Mouse (Mus musculus) cerebellum, adult 18-20 months (tissue): ENCODE results near the gene Scg3.
"Not testable (repeated sequence)": the region's sequence is repeated elsewhere in the genome, so short reads cannot be mapped to it uniquely, and the experiment has no call there.

ENCODE experiments used
- DNase-seq, 2 experiments: peaks; one replicate each; pipeline ENCODE4 v3.0.0; 2021

Gene Scg3

GRCm38 (mm10) chr9:75683426-75684191 lies at the start of gene Scg3:
Gene Scg3, minus strand, starts transcription at chr9:75684056.
- peak; percentile 96 to 98 for DNase-seq

GRCm38 (mm10) chr9:75719952-75720687 lies 36.3 kb upstream of the Scg3 start:
- peak; percentile 69 to 75 for DNase-seq

DNA sequence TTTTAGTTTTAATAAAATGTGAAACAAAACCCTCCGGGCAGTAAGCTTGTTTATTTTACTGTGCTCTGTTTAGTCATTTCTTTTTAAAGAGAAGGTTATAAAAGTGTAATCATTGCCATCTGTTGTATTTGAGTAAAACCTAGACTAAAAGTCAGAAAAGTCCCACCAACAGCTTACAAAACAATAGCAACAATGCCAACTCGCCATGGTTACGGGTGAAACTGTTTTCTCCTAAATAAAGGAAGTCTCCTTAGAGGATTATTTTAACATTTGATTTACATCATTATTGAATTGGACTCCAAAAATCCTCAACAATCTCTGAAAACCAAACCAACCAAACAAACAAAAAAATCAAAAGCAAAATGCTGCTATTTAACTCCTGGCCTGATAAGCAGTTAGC lies 35.6 kb upstream of the Scg3 start:
- no peak for DNase-seq

- DNase-seq = peak; percentile 21 to 36
Observed at GRCm38 (mm10) chr9:75684772-75685171, 916 bp upstream of the Scg3 start.

DNA sequence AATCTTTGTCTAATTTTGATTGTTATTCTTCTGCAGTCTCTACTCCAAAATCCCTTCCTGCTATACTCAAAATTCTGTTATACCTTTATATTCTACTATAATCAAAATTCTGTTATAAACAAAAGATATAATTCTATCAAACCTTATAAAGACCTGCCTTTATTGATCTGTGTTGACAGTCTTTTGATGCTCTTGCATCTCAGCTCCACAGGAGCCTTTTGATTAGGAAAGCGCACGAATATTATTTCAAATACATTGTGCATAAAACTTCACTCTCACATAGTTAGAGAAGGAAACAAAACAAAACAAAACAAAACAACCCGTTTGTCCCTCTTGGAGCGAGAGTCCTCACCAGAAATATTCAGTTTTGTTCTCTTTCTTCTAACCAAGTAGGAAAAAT lies 436 bp upstream of the Scg3 start:
- DNase-seq = no peak

GRCm38 (mm10) chr9:75680606-75681005 lies 3.2 kb downstream of the Scg3 start:
- DNase-seq = no peak

GRCm38 (mm10) chr9:75679629-75680028 lies 4.2 kb downstream of the Scg3 start:
- DNase-seq = no peak

DNA sequence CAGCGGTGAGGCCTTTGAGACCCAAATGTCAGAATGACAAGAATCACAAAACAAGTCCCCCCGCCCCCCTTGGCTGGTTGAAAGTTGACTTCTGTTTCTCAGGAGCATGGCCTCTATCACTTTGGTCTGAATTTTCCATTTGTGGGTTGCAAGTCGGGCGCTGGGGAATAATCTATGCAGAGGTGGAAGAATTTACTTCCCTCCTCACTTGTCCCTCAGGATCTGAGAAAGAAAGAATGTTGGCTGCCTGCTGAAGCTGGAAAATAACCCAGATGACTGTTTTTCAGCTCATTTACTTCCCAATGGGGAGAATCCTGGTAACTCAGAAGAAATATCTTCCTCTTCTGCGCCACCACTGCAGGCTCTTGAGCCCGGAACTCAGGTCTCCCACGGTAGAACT lies 5.5 kb downstream of the Scg3 start:
- DNase-seq = no peak

GRCm38 (mm10) chr9:75676226-75676625 lies 7.6 kb downstream of the Scg3 start:
- DNase-seq = no peak

DNA sequence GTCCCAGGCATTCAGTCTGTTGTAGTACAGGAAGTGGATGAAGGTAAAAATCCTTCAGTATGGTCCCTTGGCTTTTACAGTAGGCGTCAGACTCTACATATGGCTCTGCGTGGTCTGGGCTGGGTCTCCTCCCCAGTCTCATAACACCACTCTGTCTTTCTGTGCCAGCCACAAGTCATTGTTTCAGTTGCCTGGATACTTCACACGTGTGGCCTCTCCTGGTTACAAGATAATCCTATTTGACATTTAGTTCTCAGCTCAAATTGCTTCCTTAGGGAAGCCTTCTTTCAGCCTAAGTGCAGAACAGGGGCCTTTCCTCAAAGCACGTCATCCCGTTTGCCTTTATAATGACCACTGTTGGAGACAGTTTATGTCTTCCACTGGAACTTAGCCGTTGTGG lies 11.1 kb downstream of the Scg3 start:
- DNase-seq = no peak

DNA sequence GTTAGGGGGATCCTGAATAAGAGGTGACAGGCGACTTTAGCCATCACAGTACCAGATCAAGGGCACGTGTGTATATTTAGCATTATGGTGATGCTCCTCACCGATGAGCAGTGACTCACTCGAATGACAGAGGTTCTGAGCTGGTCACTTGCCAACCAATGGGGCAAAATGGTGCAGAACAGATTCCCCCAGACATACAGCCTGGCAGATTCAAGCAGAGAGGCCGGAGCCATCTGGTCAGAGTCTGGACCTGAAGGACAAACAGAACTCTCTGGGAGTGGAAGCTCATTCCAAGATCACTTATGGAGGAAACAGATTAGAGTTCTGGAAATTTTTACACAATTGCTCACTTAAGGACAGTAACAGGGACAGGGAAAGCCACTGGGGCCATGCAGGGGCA lies 17.2 kb downstream of the Scg3 start:
- peak; percentile 75 to 83 for DNase-seq

DNA sequence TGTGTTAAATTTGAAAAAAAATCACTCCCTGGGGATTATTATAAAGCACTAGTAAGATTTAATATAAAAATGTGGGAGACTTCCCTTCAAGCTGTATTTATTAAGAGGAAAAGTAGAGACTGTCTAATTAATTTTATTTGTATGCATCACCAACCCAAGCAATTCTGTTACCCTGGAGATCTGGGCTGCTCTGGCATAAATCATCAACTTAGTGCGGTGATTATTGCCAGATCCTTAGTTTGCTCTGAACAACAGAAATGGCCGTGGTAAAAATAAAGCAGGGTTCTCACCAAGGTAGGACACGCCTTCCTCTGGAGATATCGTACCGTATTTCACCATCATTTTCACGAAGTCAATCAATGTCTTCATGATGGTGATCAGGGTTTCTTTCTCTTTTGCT lies 18.5 kb downstream of the Scg3 start:
- DNase-seq = no peak

- no peak for DNase-seq
Observed at GRCm38 (mm10) chr9:75660917-75661316, 22.9 kb downstream of the Scg3 start.

DNA sequence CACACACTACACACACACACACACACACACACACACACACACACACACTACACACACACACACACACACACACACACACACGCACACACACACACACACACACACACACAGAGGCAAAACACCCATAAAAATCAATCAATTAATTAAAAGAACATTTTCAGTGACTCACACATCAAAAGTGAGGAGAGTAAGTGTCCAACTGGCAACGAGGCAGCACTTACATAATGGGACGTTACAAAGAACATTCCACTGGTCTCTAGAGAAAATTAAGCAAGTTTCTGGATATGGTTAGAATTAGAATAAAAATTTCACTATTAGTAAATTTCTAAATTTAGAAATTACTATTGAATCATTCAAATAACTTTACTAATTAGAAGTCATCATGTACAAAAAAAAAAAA lies 27.4 kb downstream of the Scg3 start:
- not testable (repeated sequence) for DNase-seq

DNA sequence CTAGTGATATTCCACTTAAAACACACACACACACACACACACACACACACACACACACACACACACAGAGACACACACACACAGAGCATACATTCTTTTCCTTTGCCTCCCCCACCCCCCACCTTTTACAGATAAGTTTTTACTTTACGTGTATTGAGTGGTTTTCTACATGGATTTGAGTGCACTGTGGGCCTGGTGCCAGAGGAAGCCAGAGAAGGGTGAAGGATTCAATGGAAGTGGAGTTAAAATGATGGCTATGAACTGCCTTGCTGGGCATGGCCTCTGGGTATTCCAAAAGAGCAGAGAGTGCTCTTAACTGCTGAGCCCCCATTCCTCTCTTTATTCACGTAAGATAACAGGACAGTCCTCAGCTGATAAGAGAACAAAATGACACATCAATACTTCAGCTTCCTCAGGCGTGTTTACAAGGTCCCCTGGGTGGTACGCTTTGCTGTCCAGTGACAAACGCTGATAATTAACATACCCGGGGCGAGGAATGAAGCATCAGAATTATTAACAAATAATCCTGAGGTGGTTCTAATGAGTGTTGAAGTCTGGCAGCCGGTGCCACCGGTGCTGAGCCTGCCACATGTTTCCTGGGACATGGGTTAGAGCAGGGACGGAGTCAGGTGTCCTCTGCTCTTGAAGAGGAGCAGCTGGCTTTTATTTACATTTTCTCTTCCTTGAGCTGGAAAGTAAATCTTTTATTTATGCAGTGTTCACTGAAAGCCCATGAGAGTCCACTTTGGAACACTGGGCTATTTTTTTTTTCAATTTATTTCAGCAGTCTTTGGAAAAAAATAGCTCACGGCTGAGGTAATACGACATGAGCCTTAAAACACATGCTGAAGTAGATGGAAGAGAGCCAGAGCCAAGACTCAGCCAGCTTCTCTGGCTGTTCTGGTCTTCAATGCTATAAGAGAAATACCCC lies 29.6 kb downstream of the Scg3 start:
- DNase-seq = no peak

- DNase-seq = no peak
Observed at GRCm38 (mm10) chr9:75645405-75645804, 38.5 kb downstream of the Scg3 start.

GRCm38 (mm10) chr9:75634226-75634625 lies 49.6 kb downstream of the Scg3 start:
- DNase-seq = no peak

GRCm38 (mm10) chr9:75633603-75634002 lies 50.3 kb downstream of the Scg3 start:
- DNase-seq = no peak

GRCm38 (mm10) chr9:75632902-75633301 lies 51.0 kb downstream of the Scg3 start:
- DNase-seq = peak; percentile 50 to 58

DNA sequence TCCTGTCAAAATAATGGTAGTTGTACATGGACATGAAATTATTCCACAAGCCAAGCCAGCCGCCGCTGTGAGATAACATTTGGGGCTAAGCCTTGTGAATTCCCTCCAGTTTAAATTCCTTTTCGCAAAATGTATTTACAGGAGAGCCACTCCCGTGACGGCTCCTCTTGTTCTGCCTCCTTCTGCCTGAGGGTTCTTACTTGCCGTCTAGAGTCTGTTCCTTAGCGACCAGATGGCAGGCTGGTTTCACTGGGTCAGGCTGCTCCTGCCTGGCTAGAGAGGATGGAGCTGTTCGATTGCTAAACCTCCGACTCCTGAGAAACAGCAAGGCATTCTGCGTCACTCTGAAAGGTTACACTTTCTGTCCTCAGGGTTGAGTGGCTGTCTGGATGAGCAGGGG lies 51.7 kb downstream of the Scg3 start:
- DNase-seq = peak; percentile 33 to 46

DNA sequence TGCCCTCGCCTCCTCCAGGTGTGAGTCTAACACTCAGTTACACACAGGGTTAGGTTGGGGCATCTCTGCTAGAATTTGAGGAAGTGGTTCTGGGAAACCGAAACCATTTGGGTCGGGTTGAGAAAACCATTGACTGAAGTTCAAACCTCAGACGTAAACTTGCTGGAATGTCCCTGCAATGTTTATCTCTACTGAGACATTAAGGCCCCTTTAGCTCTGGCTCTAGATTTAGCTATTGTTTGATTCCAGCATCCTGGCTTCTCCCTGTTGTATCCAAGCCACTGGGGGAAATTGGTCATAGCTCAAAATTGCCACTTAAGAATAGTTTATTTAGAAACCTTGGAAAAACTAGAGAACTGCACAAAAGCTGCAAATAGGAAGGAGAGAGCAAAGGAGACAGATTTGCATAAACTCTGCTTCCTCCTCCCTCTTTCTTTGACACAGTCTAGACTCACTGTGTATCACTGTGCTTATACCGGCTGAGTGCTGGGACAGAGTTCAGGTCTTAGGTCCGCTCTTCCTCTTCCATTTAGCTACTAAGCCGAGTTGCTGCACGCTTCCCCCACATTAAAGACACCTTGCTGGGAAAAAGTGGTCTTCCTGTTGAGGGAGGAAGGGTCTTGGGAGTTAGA lies 52.9 kb downstream of the Scg3 start:
- no peak for DNase-seq

GRCm38 (mm10) chr9:75626308-75626604 lies 57.6 kb downstream of the Scg3 start:
- peak in 1 of 2 experiments; percentile 49 for DNase-seq
